Mouse (Mus musculus): ENCODE data around the gene Atg4c. TPM values are rescaled to one million over a fixed set of nuclear protein-coding genes. Genes with fewer than 3 reads are reported as not detected.

Gene Atg4c
- polyA plus RNA-seq, 1 experiment from 2014 or later, result 22.1 TPM

DNA sequence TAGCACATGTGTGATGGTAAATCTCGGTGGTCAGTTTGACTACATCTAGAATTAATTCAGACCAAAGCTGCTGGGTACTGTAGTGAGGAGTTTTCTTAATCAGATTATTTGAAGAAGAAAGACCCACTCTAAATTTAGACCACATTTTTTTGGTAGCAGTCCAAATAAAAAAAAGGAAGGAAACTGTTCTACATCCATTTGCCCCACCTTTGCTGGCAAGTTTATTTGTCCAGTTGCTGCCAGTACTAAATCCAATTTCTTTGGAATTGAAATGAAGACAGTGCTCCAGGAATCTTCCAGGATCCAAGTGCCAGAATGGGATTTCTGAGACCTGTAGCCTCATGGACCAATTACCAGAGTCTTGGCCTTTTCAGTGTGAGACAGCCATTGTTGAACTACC lies 1.1 kb upstream of the Atg4c start:
- WGBS, result 76% methylated on average over 1 of the region's 1 CpGs
- no peak overlapping the region for H3K4me2 ChIP-seq (replicated peaks)
- no peak overlapping the region for H3K9ac ChIP-seq
- H3K9me3 ChIP-seq, result no peaks in the 10 kb centered on the region
- no peaks in the 10 kb centered on the region for H3K27me3 ChIP-seq
- no peak overlapping the region for H3K4me3 ChIP-seq
- no peaks in the 10 kb centered on the region for H3K36me3 ChIP-seq
- H3K4me1 ChIP-seq, result no peaks in the 10 kb centered on the region; the same call in 1 of the 2 replicates
- ATAC-seq (ENCODE audit: insufficient number of reproducible peaks, insufficient read depth, low FRiP score, low TSS enrichment), result no peak
- no peak overlapping the region for H3K27ac ChIP-seq

GRCm38 (mm10) chr4:99193214-99193613 lies 520 bp upstream of the Atg4c start:
- Histone ChIP-seq H3K9ac (no peak overlapping the region), H3K36me3 (no peaks in the 10 kb centered on the region), H3K27ac (no peak overlapping the region), H3K4me3 (peak overlapping the region; percentile 70; the same call in 1 of the 2 replicates), H3K4me1 (no peaks in the 10 kb centered on the region; the same call in 1 of the 2 replicates), H3K27me3 (no peaks in the 10 kb centered on the region), H3K4me2 (replicated peaks) (peak overlapping the region; percentile 59), H3K9me3 (0 out of 2 replicates have a peak, but pooled peaks cover 3% of the 10 kb centered on the region)
- no peak for ATAC-seq (ENCODE audit: insufficient number of reproducible peaks, insufficient read depth, low FRiP score, low TSS enrichment)
- 55% methylated on average over 6 of the region's 6 CpGs for WGBS

DNA sequence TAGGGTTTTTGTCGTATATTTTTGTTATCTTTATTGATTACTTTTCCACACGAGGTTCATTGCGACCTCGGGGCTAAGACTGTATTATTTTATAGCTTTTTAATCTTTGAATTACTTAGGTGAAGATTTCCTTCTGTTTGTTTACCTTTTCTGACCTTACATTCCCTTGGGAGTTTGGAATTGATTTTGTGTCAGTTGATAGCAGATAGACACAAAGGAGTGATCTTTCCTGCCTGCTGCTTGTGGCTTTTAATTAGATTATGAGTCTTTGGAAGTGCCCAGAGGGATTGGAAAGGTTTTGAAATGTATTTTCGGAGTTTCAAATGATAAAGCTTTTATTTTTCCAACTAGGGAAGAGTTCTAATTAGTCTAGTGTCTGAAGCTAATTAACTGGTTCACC lies 1.1 kb downstream of the Atg4c start:
- ATAC-seq (ENCODE audit: insufficient number of reproducible peaks, insufficient read depth, low FRiP score, low TSS enrichment), result no peak
- H3K27ac ChIP-seq, result no peak overlapping the region
- H3K9ac ChIP-seq, result peak overlapping the region; percentile 82; the same call in 1 of the 2 replicates
- peak overlapping the region; percentile 59 for H3K4me2 ChIP-seq (replicated peaks)
- 0 out of 2 replicates have a peak, but pooled peaks cover 3% of the 10 kb centered on the region for H3K9me3 ChIP-seq
- H3K4me1 ChIP-seq, result no peaks in the 10 kb centered on the region; the same call in 1 of the 2 replicates
- 17% methylated on average over 5 of the region's 5 CpGs for WGBS
- no peaks in the 10 kb centered on the region for H3K27me3 ChIP-seq
- H3K36me3 ChIP-seq, result no peaks in the 10 kb centered on the region
- peak overlapping the region; percentile 70 for H3K4me3 ChIP-seq

DNA sequence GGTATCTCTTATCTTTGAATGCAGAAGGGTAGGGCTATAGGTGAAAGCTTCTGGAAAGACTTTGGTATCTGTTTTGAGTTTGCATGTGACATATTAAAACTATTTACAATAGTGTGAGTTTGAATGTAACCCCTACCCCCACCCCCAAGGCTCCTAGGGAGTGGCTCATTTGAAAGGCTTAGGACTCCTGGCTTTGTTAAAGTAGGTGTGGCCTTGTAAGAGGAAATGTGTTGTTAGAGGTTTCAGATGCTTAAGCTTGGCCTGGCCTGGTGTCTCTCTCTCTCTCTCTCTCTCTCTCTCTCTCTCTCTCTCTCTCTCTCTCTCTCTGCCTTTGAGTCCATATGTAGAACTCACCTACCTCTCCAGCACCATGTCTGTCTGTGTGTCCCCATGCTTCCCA lies 5.0 kb downstream of the Atg4c start:
- no peak for ATAC-seq (ENCODE audit: insufficient number of reproducible peaks, insufficient read depth, low FRiP score, low TSS enrichment)
- H3K36me3 ChIP-seq, result no peaks in the 10 kb centered on the region
- no peak overlapping the region for H3K4me3 ChIP-seq
- no peaks in the 10 kb centered on the region for H3K27me3 ChIP-seq
- no peaks in the 10 kb centered on the region for H3K4me1 ChIP-seq
- H3K27ac ChIP-seq, result no peak overlapping the region
- H3K9me3 ChIP-seq, result 0 out of 2 replicates have a peak, but pooled peaks cover 3% of the 10 kb centered on the region
- no peak overlapping the region for H3K9ac ChIP-seq
- no peak overlapping the region for H3K4me2 ChIP-seq (replicated peaks)

GRCm38 (mm10) chr4:99199757-99200251 lies 6.1 kb downstream of the Atg4c start:
- Histone ChIP-seq H3K27me3 (no peaks in the 10 kb centered on the region), H3K27ac (no peak overlapping the region), H3K9me3 (0 out of 2 replicates have a peak, but pooled peaks cover 3% of the 10 kb centered on the region), H3K36me3 (no peaks in the 10 kb centered on the region), H3K4me1 (no peaks in the 10 kb centered on the region), H3K9ac (no peak overlapping the region), H3K4me3 (no peak overlapping the region), H3K4me2 (replicated peaks) (no peak overlapping the region)
- 71% methylated on average over 13 of the region's 13 CpGs for WGBS
- ATAC-seq (ENCODE audit: insufficient number of reproducible peaks, insufficient read depth, low FRiP score, low TSS enrichment), result no peak

- ATAC-seq (ENCODE audit: insufficient number of reproducible peaks, insufficient read depth, low FRiP score, low TSS enrichment), result no peak
- no peak overlapping the region for H3K4me2 ChIP-seq (replicated peaks)
- no peak overlapping the region for H3K4me3 ChIP-seq
- H3K27me3 ChIP-seq, result no peaks in the 10 kb centered on the region
- 0 out of 2 replicates have a peak, but pooled peaks cover 3% of the 10 kb centered on the region for H3K9me3 ChIP-seq
- H3K4me1 ChIP-seq, result no peaks in the 10 kb centered on the region
- no peaks in the 10 kb centered on the region for H3K36me3 ChIP-seq
- WGBS, result 89% methylated on average over 7 of the region's 7 CpGs
- H3K9ac ChIP-seq, result no peak overlapping the region
- no peak overlapping the region for H3K27ac ChIP-seq
Measured at GRCm38 (mm10) chr4:99200383-99201136, 6.8 kb downstream of the Atg4c start.

DNA sequence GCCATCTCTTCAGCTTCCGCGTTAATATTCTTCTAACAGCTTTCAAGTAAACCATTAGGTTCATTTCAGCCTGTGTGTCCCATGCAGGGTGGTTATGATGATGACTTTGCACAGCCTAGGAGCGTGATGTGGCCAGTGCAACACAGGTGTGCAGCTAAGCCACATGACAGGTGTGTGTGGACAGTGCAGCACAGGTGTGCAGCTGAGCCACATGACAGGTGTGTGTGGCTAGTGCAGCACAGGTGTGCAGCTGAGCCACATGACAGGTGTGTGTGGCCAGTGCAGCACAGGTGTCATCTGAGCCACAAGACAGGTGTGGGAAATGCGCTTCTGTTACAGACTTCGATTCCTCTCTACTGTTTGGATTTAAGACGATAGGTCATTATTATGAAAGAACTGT lies 12.0 kb downstream of the Atg4c start:
- Histone ChIP-seq H3K9ac (no peak overlapping the region), H3K27ac (no peak overlapping the region), H3K36me3 (no peaks in the 10 kb centered on the region), H3K9me3 (no peaks in the 10 kb centered on the region), H3K4me1 (no peaks in the 10 kb centered on the region), H3K4me2 (replicated peaks) (no peak overlapping the region), H3K4me3 (no peak overlapping the region), H3K27me3 (no peaks in the 10 kb centered on the region)
- 89% methylated on average over 6 of the region's 6 CpGs for WGBS
- ATAC-seq (ENCODE audit: insufficient number of reproducible peaks, insufficient read depth, low FRiP score, low TSS enrichment), result no peak

- no peak overlapping the region for H3K4me3 ChIP-seq
- ATAC-seq (ENCODE audit: insufficient number of reproducible peaks, insufficient read depth, low FRiP score, low TSS enrichment), result no peak
- no peaks in the 10 kb centered on the region for H3K27me3 ChIP-seq
- H3K4me1 ChIP-seq, result no peaks in the 10 kb centered on the region
- no peak overlapping the region for H3K9ac ChIP-seq
- WGBS, result 57% methylated on average over 3 of the region's 3 CpGs
- H3K36me3 ChIP-seq, result no peaks in the 10 kb centered on the region
- no peaks in the 10 kb centered on the region for H3K9me3 ChIP-seq
- no peak overlapping the region for H3K4me2 ChIP-seq (replicated peaks)
- H3K27ac ChIP-seq, result no peak overlapping the region
Measured at GRCm38 (mm10) chr4:99206356-99206755, 12.6 kb downstream of the Atg4c start.

DNA sequence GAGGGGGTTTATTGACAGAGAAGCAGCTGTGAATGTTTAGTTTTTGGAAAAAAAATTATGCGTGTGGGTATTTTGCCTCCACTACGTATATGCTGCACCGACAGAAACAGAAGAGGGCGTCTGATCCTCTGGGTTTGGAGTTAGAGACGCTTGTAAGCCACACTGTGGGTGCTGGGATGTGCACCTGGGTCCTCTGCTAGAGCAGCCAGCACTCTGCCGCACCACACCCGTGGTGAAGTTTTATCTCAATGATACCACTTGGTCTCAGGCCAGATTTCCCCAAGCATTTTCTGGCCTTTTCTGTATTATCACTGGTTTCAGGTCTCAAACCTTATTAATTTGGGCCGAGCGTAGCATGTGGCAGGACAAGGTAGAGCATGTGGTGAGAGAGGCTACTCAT lies 16.4 kb downstream of the Atg4c start:
- H3K27ac ChIP-seq, result no peak overlapping the region
- H3K36me3 ChIP-seq, result peaks cover 7% of the 10 kb centered on the region; the same call in 1 of the 2 replicates
- H3K4me3 ChIP-seq, result no peak overlapping the region
- ATAC-seq (ENCODE audit: insufficient number of reproducible peaks, insufficient read depth, low FRiP score, low TSS enrichment), result no peak
- no peaks in the 10 kb centered on the region for H3K27me3 ChIP-seq
- H3K4me2 ChIP-seq (replicated peaks), result no peak overlapping the region
- H3K4me1 ChIP-seq, result no peaks in the 10 kb centered on the region
- WGBS, result 88% methylated on average over 9 of the region's 9 CpGs
- no peaks in the 10 kb centered on the region for H3K9me3 ChIP-seq
- H3K9ac ChIP-seq, result no peak overlapping the region

DNA sequence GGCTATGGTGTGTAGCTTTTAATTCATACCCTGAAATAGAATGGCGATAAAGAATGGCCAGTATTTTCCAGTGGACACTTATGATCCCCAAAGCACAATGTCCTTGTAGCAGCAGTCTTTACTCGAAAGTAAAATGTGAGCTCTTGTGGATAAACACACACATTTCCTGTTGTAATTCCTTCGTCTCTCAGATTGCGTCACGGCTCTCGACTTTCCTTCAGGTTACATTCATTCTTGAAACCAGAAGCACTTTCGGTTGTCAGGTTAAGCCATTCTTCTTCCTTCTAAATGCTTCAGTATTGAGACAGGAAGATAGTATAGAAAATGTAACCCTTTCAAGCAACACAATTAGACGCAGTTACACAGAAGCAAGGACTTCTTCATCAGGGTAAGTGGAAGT lies 17.9 kb downstream of the Atg4c start:
- Histone ChIP-seq H3K9ac (no peak overlapping the region), H3K27ac (no peak overlapping the region), H3K4me3 (no peak overlapping the region), H3K9me3 (no peaks in the 10 kb centered on the region), H3K27me3 (no peaks in the 10 kb centered on the region), H3K4me2 (replicated peaks) (no peak overlapping the region), H3K36me3 (peaks cover 7% of the 10 kb centered on the region; the same call in 1 of the 2 replicates), H3K4me1 (no peaks in the 10 kb centered on the region)
- ATAC-seq (ENCODE audit: insufficient number of reproducible peaks, insufficient read depth, low FRiP score, low TSS enrichment), result no peak
- WGBS, result 55% methylated on average over 8 of the region's 8 CpGs

DNA sequence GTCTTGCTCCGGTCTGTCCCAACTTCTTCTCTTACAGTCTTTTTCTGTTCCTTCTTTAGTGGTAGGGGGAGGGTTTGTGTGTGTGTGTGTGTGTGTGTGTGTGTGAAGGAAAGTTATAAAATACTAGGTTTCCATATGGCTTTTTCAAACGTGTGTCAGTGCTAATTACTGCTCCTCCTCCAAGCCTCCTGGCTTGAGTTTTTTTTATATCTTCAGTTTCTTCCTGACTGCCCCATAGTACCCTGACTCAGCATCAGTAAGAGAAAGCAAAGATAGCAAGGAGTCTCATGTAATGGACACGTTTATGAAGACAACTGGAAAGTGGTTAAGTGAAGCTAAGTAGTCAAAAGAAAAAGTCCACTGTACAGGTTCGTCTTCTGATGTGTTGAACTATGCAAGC lies 19.4 kb downstream of the Atg4c start:
- ATAC-seq (ENCODE audit: insufficient number of reproducible peaks, insufficient read depth, low FRiP score, low TSS enrichment), result no peak
- Histone ChIP-seq H3K27me3 (no peaks in the 10 kb centered on the region), H3K4me3 (no peak overlapping the region), H3K9ac (no peak overlapping the region), H3K36me3 (peaks cover 7% of the 10 kb centered on the region; the same call in 1 of the 2 replicates), H3K4me1 (no peaks in the 10 kb centered on the region), H3K27ac (no peak overlapping the region), H3K4me2 (replicated peaks) (no peak overlapping the region), H3K9me3 (no peaks in the 10 kb centered on the region)
- WGBS, result 83% methylated on average over 4 of the region's 4 CpGs

DNA sequence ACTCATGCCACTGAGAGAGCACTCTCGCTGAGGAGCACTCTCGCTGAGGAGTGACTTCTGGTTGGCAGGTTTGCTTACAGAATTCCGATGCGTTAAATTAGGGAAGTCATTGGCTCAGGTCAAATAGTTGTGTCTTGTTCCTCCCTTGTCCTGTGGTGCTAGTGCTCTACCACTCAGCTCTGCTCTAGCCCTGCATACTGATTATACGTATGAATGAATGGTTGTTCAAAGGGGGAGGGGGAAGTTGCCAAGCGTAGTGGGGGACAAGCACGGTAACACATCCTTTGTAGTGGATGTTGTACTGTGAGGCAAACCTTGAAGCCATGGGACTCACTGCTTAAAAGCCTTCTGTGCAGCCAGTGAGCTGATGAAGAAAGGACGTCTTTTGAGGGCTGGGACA lies 28.5 kb downstream of the Atg4c start:
- no peaks in the 10 kb centered on the region for H3K4me1 ChIP-seq
- ATAC-seq (ENCODE audit: insufficient number of reproducible peaks, insufficient read depth, low FRiP score, low TSS enrichment), result no peak
- peaks cover 15% of the 10 kb centered on the region for H3K36me3 ChIP-seq
- no peak overlapping the region for H3K9ac ChIP-seq
- H3K4me2 ChIP-seq (replicated peaks), result no peak overlapping the region
- H3K9me3 ChIP-seq, result no peaks in the 10 kb centered on the region
- no peak overlapping the region for H3K4me3 ChIP-seq
- no peak overlapping the region for H3K27ac ChIP-seq
- no peaks in the 10 kb centered on the region for H3K27me3 ChIP-seq
- 77% methylated on average over 8 of the region's 8 CpGs for WGBS

All from embryonic facial prominence, embryonic 12.5 days (tissue).